Mouse (Mus musculus): ENCODE data around the gene Map3k20.

GRCm38 (mm10) chr2:72401290-72401689, 115.9 kb downstream of the Map3k20 start:
- TF ChIP-seq CTCF (IDR thresholded peaks at IDR 0.05; ENCODE audit: low read depth): no peak
- TF ChIP-seq EP300 (IDR thresholded peaks at IDR 0.05; ENCODE audit: low read depth): no peak

Measured in liver, embryonic 14.5 days (tissue).